Mouse (Mus musculus): ENCODE measurements at regions not wholly inside any gene's neighbourhood (a gene's known extent, or its start where the extent isn't known, plus 50 kb on each side); places are given as distances from the start of the nearest gene placed in this dataset.

GRCm38 (mm10) chr5:106557733-106558132 is 51.2 kb upstream of the Gm17304 start:
- H3K9ac ChIP-seq (ENCODE audit: low read depth, low read length) = no peak overlapping the region
- no peaks in the 10 kb centered on the region for H3K9me3 ChIP-seq (ENCODE audit: control insufficient read depth)
- WGBS = 28% methylated on average over 11 of the region's 11 CpGs
- no peak for TF ChIP-seq CTCF (IDR thresholded peaks at IDR 0.05; ENCODE audit: low read depth)
- peaks cover 57% of the 10 kb centered on the region for H3K27me3 ChIP-seq (replicated peaks; ENCODE audit: control insufficient read depth, insufficient read depth, low read length)
- ATAC-seq = no peak
- H3K4me1 ChIP-seq (replicated peaks; ENCODE audit: control insufficient read depth, insufficient read depth, low read length) = no peaks in the 10 kb centered on the region
- H3K4me3 ChIP-seq (ENCODE audit: low read depth, low read length) = no peak overlapping the region
- no peak overlapping the region for H3K27ac ChIP-seq (ENCODE audit: low read depth, low read length)
- H3K36me3 ChIP-seq (ENCODE audit: control insufficient read depth, insufficient read depth) = no peaks in the 10 kb centered on the region
- no peak overlapping the region for H3K4me2 ChIP-seq (replicated peaks; ENCODE audit: low read depth)

- no peak for TF ChIP-seq CTCF (IDR thresholded peaks at IDR 0.05; ENCODE audit: low read depth)
- ATAC-seq = no peak
These were observed 69.6 kb upstream of the Gm17304 start for GRCm38 (mm10) chr5:106539286-106539685.

GRCm38 (mm10) chr5:106537153-106537552 is 71.7 kb upstream of the Gm17304 start:
- no peaks in the 10 kb centered on the region for H3K27me3 ChIP-seq (replicated peaks; ENCODE audit: control insufficient read depth, insufficient read depth, low read length)
- no peaks in the 10 kb centered on the region for H3K9me3 ChIP-seq (ENCODE audit: control insufficient read depth)
- H3K4me1 ChIP-seq (replicated peaks; ENCODE audit: control insufficient read depth, insufficient read depth, low read length) = no peaks in the 10 kb centered on the region
- ATAC-seq = no peak
- WGBS = 23% methylated on average over 6 of the region's 6 CpGs
- no peaks in the 10 kb centered on the region for H3K36me3 ChIP-seq (ENCODE audit: control insufficient read depth, insufficient read depth)
- H3K9ac ChIP-seq (ENCODE audit: low read depth, low read length) = no peak overlapping the region
- no peak overlapping the region for H3K4me3 ChIP-seq (ENCODE audit: low read depth, low read length)
- no peak overlapping the region for H3K27ac ChIP-seq (ENCODE audit: low read depth, low read length)
- no peak for TF ChIP-seq CTCF (IDR thresholded peaks at IDR 0.05; ENCODE audit: low read depth)
- H3K4me2 ChIP-seq (replicated peaks; ENCODE audit: low read depth) = no peak overlapping the region

More at GRCm38 (mm10) chr5:106539286-106539685, 69.6 kb upstream of the Gm17304 start:
- WGBS = 75% methylated on average over 6 of the region's 6 CpGs
- no peaks in the 10 kb centered on the region for H3K27me3 ChIP-seq (replicated peaks; ENCODE audit: control insufficient read depth, insufficient read depth, low read length)
- no peak overlapping the region for H3K4me2 ChIP-seq (replicated peaks; ENCODE audit: low read depth)
- no peaks in the 10 kb centered on the region for H3K9me3 ChIP-seq (ENCODE audit: control insufficient read depth)
- H3K27ac ChIP-seq (ENCODE audit: low read depth, low read length) = no peak overlapping the region
- H3K36me3 ChIP-seq (ENCODE audit: control insufficient read depth, insufficient read depth) = no peaks in the 10 kb centered on the region
- H3K9ac ChIP-seq (ENCODE audit: low read depth, low read length) = no peak overlapping the region
- H3K4me1 ChIP-seq (replicated peaks; ENCODE audit: control insufficient read depth, insufficient read depth, low read length) = no peaks in the 10 kb centered on the region
- H3K4me3 ChIP-seq (ENCODE audit: low read depth, low read length) = no peak overlapping the region

- no peaks in the 10 kb centered on the region for H3K27me3 ChIP-seq (replicated peaks; ENCODE audit: control insufficient read depth, insufficient read depth, low read length)
- no peak overlapping the region for H3K4me2 ChIP-seq (replicated peaks; ENCODE audit: low read depth)
- H3K9ac ChIP-seq (ENCODE audit: low read depth, low read length) = no peak overlapping the region
- no peaks in the 10 kb centered on the region for H3K36me3 ChIP-seq (ENCODE audit: control insufficient read depth, insufficient read depth)
- TF ChIP-seq CTCF (IDR thresholded peaks at IDR 0.05; ENCODE audit: low read depth) = no peak
- H3K27ac ChIP-seq (ENCODE audit: low read depth, low read length) = no peak overlapping the region
- no peak overlapping the region for H3K4me3 ChIP-seq (ENCODE audit: low read depth, low read length)
- no peaks in the 10 kb centered on the region for H3K4me1 ChIP-seq (replicated peaks; ENCODE audit: control insufficient read depth, insufficient read depth, low read length)
- H3K9me3 ChIP-seq (ENCODE audit: control insufficient read depth) = no peaks in the 10 kb centered on the region
- no peak for ATAC-seq
- WGBS = 78% methylated on average over 5 of the region's 5 CpGs
These were observed 72.8 kb upstream of the Gm17304 start for GRCm38 (mm10) chr5:106536068-106536467.

- Histone ChIP-seq H3K27ac (ENCODE audit: low read depth, low read length) (no peak overlapping the region), H3K4me1 (replicated peaks; ENCODE audit: control insufficient read depth, insufficient read depth, low read length) (no peaks in the 10 kb centered on the region), H3K9me3 (ENCODE audit: control insufficient read depth) (no peaks in the 10 kb centered on the region), H3K36me3 (ENCODE audit: control insufficient read depth, insufficient read depth) (no peaks in the 10 kb centered on the region), H3K4me3 (ENCODE audit: low read depth, low read length) (no peak overlapping the region), H3K27me3 (replicated peaks; ENCODE audit: control insufficient read depth, insufficient read depth, low read length) (no peaks in the 10 kb centered on the region), H3K4me2 (replicated peaks; ENCODE audit: low read depth) (no peak overlapping the region), H3K9ac (ENCODE audit: low read depth, low read length) (no peak overlapping the region)
- WGBS = 86% methylated on average over 8 of the region's 8 CpGs
- TF ChIP-seq CTCF (IDR thresholded peaks at IDR 0.05; ENCODE audit: low read depth) = no peak
- ATAC-seq = no peak
These were observed 70.8 kb upstream of the Barhl2 start for GRCm38 (mm10) chr5:106528811-106529210.

- no peaks in the 10 kb centered on the region for H3K9me3 ChIP-seq (ENCODE audit: control insufficient read depth)
- H3K4me2 ChIP-seq (replicated peaks; ENCODE audit: low read depth) = no peak overlapping the region
- TF ChIP-seq CTCF (IDR thresholded peaks at IDR 0.05; ENCODE audit: low read depth) = no peak
- no peaks in the 10 kb centered on the region for H3K27me3 ChIP-seq (replicated peaks; ENCODE audit: control insufficient read depth, insufficient read depth, low read length)
- no peak overlapping the region for H3K9ac ChIP-seq (ENCODE audit: low read depth, low read length)
- 78% methylated on average over 14 of the region's 14 CpGs for WGBS
- no peaks in the 10 kb centered on the region for H3K4me1 ChIP-seq (replicated peaks; ENCODE audit: control insufficient read depth, insufficient read depth, low read length)
- H3K27ac ChIP-seq (ENCODE audit: low read depth, low read length) = no peak overlapping the region
- no peak for ATAC-seq
- H3K4me3 ChIP-seq (ENCODE audit: low read depth, low read length) = no peak overlapping the region
- no peaks in the 10 kb centered on the region for H3K36me3 ChIP-seq (ENCODE audit: control insufficient read depth, insufficient read depth)
These were observed 69.5 kb upstream of the Barhl2 start for GRCm38 (mm10) chr5:106527364-106527985.
